Mouse (Mus musculus) gastrocnemius, adult 2 months (tissue): Measurements from ENCODE around the gene Akap10. TPM values are rescaled to one million over a fixed set of nuclear protein-coding genes. Genes with fewer than 3 reads are reported as not detected.
A peak's percentile ranks its signal among the peaks of the same experiment; 100 is the strongest.
"Not testable (repeated sequence)": the region's sequence is repeated elsewhere in the genome, so short reads cannot be mapped to it uniquely, and the experiment has no call there.

Experiments used
- DNase-seq: peaks from one replicate; pipeline ENCODE4 v3.0.0; 2022
- H3K27ac ChIP-seq: fragments of 200-600 bp; 2 replicates; pipeline ENCODE4 v1.8.1; 2022; ENCODE audit warnings: mild to moderate bottlenecking
- H3K4me3 ChIP-seq: fragments of 200-600 bp; 2 replicates; pipeline ENCODE4 v1.8.1; 2022; ENCODE audit warnings: mild to moderate bottlenecking, moderate library complexity
- CTCF ChIP-seq: fragments of 200-600 bp; IDR thresholded peaks from 2 replicates; pipeline ENCODE4 v1.8.1; 2022; ENCODE audit warnings: antibody characterized with exemption, mild to moderate bottlenecking, moderate library complexity
- intact Hi-C: fragments of 180-260 bp; cut with DNase I; formaldehyde crosslinking; loops from one replicate; pipeline ENCODE4 v1.15.1; 2025
- long read RNA-seq, 2 experiments: library from polyadenylated mRNA; stranded (forward); transcript quantifications; one replicate each; pipeline ENCODE4 v2.0.0; 2021
- total RNA-seq, 2 experiments: library from RNA; stranded (reverse); gene quantifications; 2 replicates each; pipeline ENCODE4 v1.2.3; 2021

The Akap10 gene
- 10 to 100 TPM in 1 of 2 experiments, 1 to 10 TPM in 1; 9.9 to 11.3 TPM for total RNA-seq
- long read RNA-seq, experiment 1, transcript Akap10-202 (15 exons, 3,874 nt): major isoform, 10 of 12 reads
- long read RNA-seq, experiment 1, partial matches to known transcripts: 0 of 12 reads
- long read RNA-seq, experiment 1, other reads (novel, unspliced or antisense): 2 of 12 reads
- long read RNA-seq, experiment 2, transcript Akap10-202 (15 exons, 3,874 nt): major isoform, 8 of 12 reads
- long read RNA-seq, experiment 2, partial matches to known transcripts: 1 of 12 reads
- long read RNA-seq, experiment 2, other reads (novel, unspliced or antisense): 3 of 12 reads

- intact Hi-C loops: loop anchor here (5.0 kb wide), 1 partner anchor 352 kb away; the partner anchor contains the start of genes Ttc19 and Zswim7
- peak; percentile 5; the same call in 1 of the 2 replicates for TF ChIP-seq CTCF
- DNase-seq: peak; percentile 97
- H3K27ac ChIP-seq: peak within 1 kb of the TSS; percentile 92
- peak within 1 kb of the TSS; percentile 99 for H3K4me3 ChIP-seq
Observed at GRCm38 (mm10) chr11:61930098-61930517, at the start of gene Akap10. Akap10 (minus strand) TSS chr11:61930252.

GRCm38 (mm10) chr11:61975783-61976182 lies 45.7 kb upstream of the Akap10 start:
- intact Hi-C loops: no loop called here
- DNase-seq: no peak
- TF ChIP-seq CTCF: no peak

DNA sequence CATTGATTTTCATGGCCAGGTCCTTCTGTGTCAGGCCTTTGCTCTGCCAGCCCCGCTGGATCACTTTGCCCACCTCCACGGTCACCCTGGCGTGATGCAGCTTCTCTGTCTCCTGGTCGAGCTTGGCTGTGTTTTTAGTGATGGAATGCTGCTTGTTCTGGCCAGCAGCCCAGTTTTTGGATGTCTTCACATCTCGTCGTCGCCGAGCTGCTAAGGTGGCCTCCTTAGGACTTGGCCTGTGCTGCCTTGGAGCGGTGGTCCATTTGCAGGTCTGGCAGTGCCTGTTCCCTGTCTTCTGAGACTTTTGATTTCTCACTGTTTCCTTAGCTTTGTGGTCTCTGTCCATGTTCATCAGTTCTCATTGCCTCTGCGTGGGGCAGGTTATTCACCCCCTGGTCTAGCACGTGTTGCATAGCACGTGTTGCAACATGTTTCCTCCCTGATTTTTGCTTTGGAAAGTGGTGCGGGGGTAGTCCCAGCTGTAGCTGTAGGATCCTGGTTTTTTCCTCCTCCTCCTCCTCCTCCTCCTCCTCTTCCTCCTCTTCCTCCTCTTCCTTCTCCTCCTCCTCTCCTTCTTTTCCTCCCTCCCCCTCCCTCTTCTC lies 44.2 kb upstream of the Akap10 start:
- Histone ChIP-seq H3K27ac (no peak overlapping the region), H3K4me3 (no peak overlapping the region)
- no peak for DNase-seq
- intact Hi-C loops: no loop called here
- TF ChIP-seq CTCF: no peak

More at GRCm38 (mm10) chr11:61975783-61976182, 45.7 kb upstream of the Akap10 start:
- H3K4me3 ChIP-seq: no peak overlapping the region
- H3K27ac ChIP-seq: no peak overlapping the region

DNA sequence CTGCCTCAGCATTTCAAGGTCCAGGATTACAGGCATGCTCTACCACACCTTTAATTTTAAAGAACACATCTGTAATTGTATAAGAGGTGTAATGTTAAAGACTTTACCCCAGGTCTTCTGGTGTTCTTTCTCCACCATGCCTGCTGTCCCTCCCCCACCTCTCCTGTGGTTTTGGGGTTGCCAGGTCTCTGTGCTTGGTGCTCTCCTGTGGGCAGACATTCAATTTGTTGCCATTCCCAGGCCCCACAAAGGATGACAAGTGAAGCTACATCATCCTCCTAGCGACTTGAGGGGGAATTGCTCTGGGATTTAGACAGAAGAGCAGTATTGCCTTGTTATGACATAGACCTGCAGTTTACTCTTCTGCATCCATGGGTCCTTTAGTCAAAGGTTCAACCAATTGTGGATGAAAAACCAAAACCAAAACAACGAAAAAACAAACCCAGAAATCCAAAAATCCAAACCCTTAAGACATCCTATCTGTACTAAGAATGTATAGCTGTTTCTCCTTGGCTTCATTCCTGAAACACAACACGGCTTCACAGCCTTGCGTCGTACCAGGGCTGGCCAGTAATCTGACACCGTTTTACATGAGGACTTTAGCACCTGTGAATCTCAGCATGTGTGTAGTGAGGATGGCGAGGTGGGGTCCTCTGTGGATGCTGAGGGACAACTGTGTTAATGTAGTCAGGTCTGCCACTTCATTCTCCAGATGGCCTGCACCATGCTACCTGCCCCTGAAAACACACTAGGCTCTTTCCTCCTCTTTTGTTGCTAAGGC lies 41.6 kb upstream of the Akap10 start:
- TF ChIP-seq CTCF: no peak
- intact Hi-C loops: no loop called here
- no peak for DNase-seq
- H3K27ac ChIP-seq: no peak overlapping the region
- H3K4me3 ChIP-seq: no peak overlapping the region

- no peak overlapping the region for H3K27ac ChIP-seq
- intact Hi-C loops: no loop called here
- no peak for DNase-seq
- TF ChIP-seq CTCF: no peak
- no peak overlapping the region for H3K4me3 ChIP-seq
Observed at GRCm38 (mm10) chr11:61970901-61971300, 40.8 kb upstream of the Akap10 start.

- no peak for TF ChIP-seq CTCF
- Histone ChIP-seq H3K4me3 (no peak overlapping the region), H3K27ac (no peak overlapping the region)
- DNase-seq: no peak
- intact Hi-C loops: no loop called here
Observed at GRCm38 (mm10) chr11:61968875-61969274, 38.8 kb upstream of the Akap10 start.

- no peak overlapping the region for H3K4me3 ChIP-seq
- DNase-seq: no peak
- TF ChIP-seq CTCF: no peak
- no peak overlapping the region for H3K27ac ChIP-seq
- intact Hi-C loops: no loop called here
Observed at GRCm38 (mm10) chr11:61967034-61967433, 37.0 kb upstream of the Akap10 start.

- no peak for TF ChIP-seq CTCF
- H3K27ac ChIP-seq: no peak overlapping the region
- intact Hi-C loops: no loop called here
- no peak for DNase-seq
- no peak overlapping the region for H3K4me3 ChIP-seq
Observed at GRCm38 (mm10) chr11:61964611-61965010, 34.6 kb upstream of the Akap10 start.

GRCm38 (mm10) chr11:61963193-61963592 lies 33.1 kb upstream of the Akap10 start:
- intact Hi-C loops: no loop called here
- Histone ChIP-seq H3K4me3 (no peak overlapping the region), H3K27ac (no peak overlapping the region)
- DNase-seq: no peak
- TF ChIP-seq CTCF: no peak

DNA sequence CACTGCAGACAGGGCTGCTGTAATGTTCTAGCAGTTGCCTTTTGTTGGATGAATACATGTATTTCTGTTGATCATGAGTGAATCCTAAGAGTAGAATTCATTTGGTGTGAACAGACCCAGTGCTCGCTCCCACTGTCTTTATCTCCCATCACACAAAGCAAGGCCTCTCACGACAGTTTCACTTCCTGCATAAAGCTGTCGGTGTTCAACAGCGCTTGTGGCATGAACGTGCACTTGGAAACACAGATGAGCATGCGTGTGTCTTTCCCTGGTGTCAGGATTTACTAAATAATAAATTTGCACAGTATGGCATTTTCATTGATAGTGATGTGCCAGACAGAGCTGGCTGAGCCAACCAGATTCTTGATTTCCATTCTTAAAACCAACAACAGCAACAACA lies 32.6 kb upstream of the Akap10 start:
- H3K4me3 ChIP-seq: no peak overlapping the region
- TF ChIP-seq CTCF: no peak
- no peak for DNase-seq
- intact Hi-C loops: no loop called here
- no peak overlapping the region for H3K27ac ChIP-seq

- Histone ChIP-seq H3K27ac (no peak overlapping the region), H3K4me3 (no peak overlapping the region)
- DNase-seq: no peak
- intact Hi-C loops: no loop called here
- no peak for TF ChIP-seq CTCF
Observed at GRCm38 (mm10) chr11:61960096-61960495, 30.0 kb upstream of the Akap10 start.

DNA sequence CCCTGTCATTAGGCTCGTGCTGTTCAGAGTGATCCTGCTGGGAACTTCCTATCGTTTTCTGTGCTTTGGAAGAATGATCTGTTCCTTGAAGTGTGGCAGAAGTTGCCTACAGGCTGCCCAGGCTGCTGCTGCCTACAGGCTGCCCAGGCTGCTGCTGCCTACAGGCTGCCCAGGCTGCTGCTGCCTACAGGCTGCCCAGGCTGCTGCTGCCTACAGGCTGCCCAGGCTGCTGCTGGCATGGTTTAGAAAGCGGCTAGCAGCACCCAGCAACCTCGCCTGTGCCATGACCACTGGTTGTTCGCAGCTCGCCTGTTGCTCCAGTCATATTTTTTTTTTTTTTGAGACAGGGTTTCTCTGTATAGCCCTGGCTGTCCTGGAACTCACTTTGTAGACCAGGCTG lies 28.7 kb upstream of the Akap10 start:
- not testable (repeated sequence) for H3K27ac ChIP-seq, DNase-seq, H3K4me3 ChIP-seq
- intact Hi-C loops: loop anchor here (10.0 kb wide), 1 partner anchor 86 kb away; no protein-coding TSS in a partner anchor
